Mouse (Mus musculus) embryonic facial prominence, embryonic 13.5 days (tissue): Measurements from ENCODE around the gene Rnf224. TPM values are rescaled to one million over a fixed set of nuclear protein-coding genes. Genes with fewer than 3 reads are reported as not detected.

Experiments
- ATAC-seq: fragments of 200-750 bp; cut with Nextera tagmentation; 2 replicates; pipeline ENCODE4 v1.8.0; 2017; ENCODE audit warnings: low read depth; ENCODE audit not compliant: insufficient number of reproducible peaks, insufficient read depth, low FRiP score, low TSS enrichment
- H3K27ac ChIP-seq: fragments of 300-500 bp; sonication (generic); 2 replicates; pipeline ENCODE4 v1.5.1; 2015; ENCODE audit warnings: moderate library complexity, mild to moderate bottlenecking, inconsistent platforms
- H3K27me3 ChIP-seq: fragments of 300-500 bp; sonication (generic); 2 replicates; pipeline ENCODE4 v1.6.1; 2015; ENCODE audit warnings: mild to moderate bottlenecking, inconsistent platforms
- H3K36me3 ChIP-seq: fragments of 300-500 bp; sonication (generic); 2 replicates; pipeline ENCODE4 v1.6.1; 2015; ENCODE audit warnings: mild to moderate bottlenecking, inconsistent platforms
- H3K4me1 ChIP-seq: fragments of 300-500 bp; sonication (generic); 2 replicates; pipeline ENCODE4 v1.6.1; 2015; ENCODE audit warnings: inconsistent platforms
- H3K4me2 ChIP-seq: fragments of 300-500 bp; sonication (generic); 2 replicates; pipeline ENCODE4 v1.6.1; 2015; ENCODE audit warnings: moderate library complexity, mild to moderate bottlenecking, inconsistent platforms
- H3K4me3 ChIP-seq: fragments of 300-500 bp; sonication (generic); 2 replicates; pipeline ENCODE4 v1.5.1; 2015; ENCODE audit warnings: mild to moderate bottlenecking, inconsistent platforms
- H3K9ac ChIP-seq: fragments of 300-500 bp; sonication (generic); 2 replicates; pipeline ENCODE4 v1.6.1; 2015; ENCODE audit warnings: mild to moderate bottlenecking, inconsistent platforms
- H3K9me3 ChIP-seq: fragments of 300-500 bp; sonication (generic); 2 replicates; pipeline ENCODE4 v1.6.1; 2016; ENCODE audit warnings: inconsistent platforms
- WGBS: fragments of 180-500 bp; shearing (Covaris S2); methylation state at CpG from one replicate; pipeline ENCODE4 v1.1.7; 2015; ENCODE audit warnings: mixed read lengths; 5-methylcytosine and 5-hydroxymethylcytosine counted together
- polyA plus RNA-seq: library from polyadenylated mRNA; unstranded; fragments of >200 nt; fragmentation: Nextera tagmentation; extraction: Ambion mirVana; gene quantifications from 2 replicates; pipeline ENCODE4 v1.2.1, GENCODE M21; 2015

Gene Rnf224
- polyA plus RNA-seq: not detected in 2 replicates

DNA sequence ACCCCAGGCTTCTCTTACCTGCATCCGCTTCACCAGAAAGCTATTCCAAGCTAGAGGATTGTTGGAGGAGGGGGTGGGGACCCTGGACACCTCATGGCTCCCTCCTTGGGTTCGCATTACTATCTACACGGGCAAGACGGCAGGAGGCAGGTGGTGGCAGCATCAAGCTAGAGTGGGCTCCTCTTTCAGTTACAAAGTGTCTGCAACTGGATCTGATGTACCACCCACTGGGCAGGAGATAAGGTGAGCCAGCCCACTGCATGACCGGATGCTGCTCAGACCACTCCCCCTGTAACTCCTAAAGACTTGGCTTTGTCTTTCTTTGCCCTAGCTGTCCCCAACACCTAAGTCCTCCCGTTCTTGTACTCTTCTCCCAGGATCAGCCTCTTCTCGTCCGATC is at the start of gene Rnf224:
Rnf224 (minus strand) TSS at position 174 of the 400 bp plus-strand sequence.
- Histone ChIP-seq H3K27me3 (peaks cover 35% of the 10 kb centered on the region), H3K36me3 (no peaks in the 10 kb centered on the region), H3K4me1 (peaks cover 18% of the 10 kb centered on the region), H3K9ac (no peak within 1 kb of the TSS), H3K27ac (no peak within 1 kb of the TSS), H3K9me3 (no peaks in the 10 kb centered on the region), H3K4me3 (no peak within 1 kb of the TSS), H3K4me2 (no peak within 1 kb of the TSS)
- ATAC-seq: no peak
- 31% methylated on average over 8 of the region's 8 CpGs for WGBS

DNA sequence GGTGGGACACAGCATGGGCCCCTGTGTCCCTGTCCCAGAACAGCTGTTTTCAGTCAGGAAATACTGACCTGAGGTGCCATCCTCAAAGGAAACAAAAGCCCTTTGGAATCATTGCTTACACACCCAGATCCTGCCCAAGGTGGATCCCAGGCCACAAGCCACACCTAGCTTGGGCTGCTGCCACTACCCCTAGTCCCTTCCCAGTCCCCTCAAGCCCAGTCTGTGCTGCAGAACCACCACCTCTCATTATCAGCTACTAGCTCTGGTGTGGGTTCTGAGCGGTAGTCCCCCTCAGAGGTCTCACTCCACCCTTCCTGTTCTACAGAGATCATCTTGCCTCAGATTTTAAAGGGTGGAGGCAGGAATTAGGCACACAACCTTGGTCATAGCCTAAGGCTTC is 49.7 kb upstream of the Rnf224 start:
- 67% methylated on average over 1 of the region's 1 CpGs for whole genome bisulfite sequencing
- Histone ChIP-seq H3K4me2 (no peak overlapping the region), H3K9me3 (no peaks in the 10 kb centered on the region), H3K36me3 (peaks cover 49% of the 10 kb centered on the region), H3K27ac (peak overlapping the region; percentile 76), H3K4me3 (no peak overlapping the region), H3K27me3 (peaks cover 42% of the 10 kb centered on the region), H3K9ac (0 out of 2 replicates have a peak overlapping the region, but pooled peaks have one; percentile 6), H3K4me1 (peaks cover 29% of the 10 kb centered on the region)
- no peak for ATAC-seq

DNA sequence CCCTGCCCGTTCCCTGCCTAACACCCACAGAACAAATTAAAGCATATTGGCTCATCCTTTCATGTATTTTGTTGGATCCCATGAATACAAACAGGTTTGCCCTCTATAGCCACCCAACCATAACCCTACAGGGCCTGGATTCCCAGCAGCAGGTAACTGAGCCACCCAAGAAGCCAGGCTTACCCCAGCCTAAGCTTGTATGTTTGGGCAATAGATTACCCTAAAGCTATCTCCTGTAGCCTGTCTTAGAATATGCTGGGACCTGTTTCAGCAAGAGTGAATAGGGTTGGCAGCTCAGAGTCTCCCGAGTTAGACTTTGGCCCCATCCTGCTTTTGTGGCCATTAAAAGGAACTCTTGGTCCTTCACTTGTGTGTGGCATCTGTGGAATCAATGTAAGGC is 49.0 kb upstream of the Rnf224 start:
- peaks cover 34% of the 10 kb centered on the region for H3K27me3 ChIP-seq

DNA sequence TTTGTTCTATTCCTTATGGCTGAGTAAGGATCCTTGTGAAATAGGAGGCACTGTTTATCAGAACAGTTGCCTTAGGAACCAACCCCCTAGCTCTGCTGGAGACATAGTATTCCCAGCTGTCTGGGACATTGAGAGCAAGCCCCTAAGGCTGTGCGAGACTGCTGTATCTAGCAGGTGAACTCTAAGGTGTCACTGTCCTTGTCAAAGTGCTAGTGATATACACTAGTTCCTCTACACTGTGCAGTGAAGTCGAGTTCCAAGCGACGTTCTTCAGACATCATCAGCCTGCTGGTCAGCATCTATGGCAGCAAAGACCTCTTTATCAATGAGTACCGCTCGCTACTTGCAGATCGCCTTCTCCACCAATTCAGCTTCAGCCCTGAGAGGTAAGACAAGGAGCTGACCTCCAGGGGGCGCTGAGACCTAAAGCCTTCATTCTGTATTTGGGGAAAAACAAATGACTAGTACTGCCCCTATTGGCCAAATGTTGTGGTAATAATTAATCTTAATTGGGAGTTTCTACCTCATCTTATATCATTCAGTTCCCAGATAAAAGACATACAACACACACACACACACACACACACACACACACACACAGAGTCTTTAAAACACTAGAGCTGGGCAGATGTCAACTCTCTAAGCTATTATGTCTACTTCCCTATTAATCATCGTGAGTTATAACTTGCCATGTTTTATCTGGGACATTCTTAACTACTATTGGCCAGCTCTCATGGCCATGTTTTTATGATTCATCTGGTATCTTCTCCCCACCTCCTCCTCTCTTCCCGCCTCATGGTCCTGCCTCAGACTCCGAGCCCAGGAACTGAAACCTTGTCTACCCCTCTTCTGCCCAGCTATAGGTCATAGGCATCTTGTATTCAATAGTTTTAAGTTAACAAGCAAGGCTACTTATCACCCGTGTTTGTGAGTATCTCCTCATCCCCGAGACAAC is 42.6 kb upstream of the Rnf224 start:
- WGBS: 61% methylated on average over 13 of the region's 13 CpGs
- no peak overlapping the region for H3K9ac ChIP-seq
- H3K36me3 ChIP-seq: peaks cover 97% of the 10 kb centered on the region
- H3K27me3 ChIP-seq: no peaks in the 10 kb centered on the region
- ATAC-seq: no peak
- no peak overlapping the region for H3K4me2 ChIP-seq
- no peak overlapping the region for H3K4me3 ChIP-seq
- H3K9me3 ChIP-seq: no peaks in the 10 kb centered on the region
- no peak overlapping the region for H3K27ac ChIP-seq
- no peaks in the 10 kb centered on the region for H3K4me1 ChIP-seq

More for the DNA sequence above, 49.0 kb upstream of the Rnf224 start:
- no peak overlapping the region for H3K9ac ChIP-seq
- no peak for ATAC-seq
- H3K9me3 ChIP-seq: no peaks in the 10 kb centered on the region
- no peak overlapping the region for H3K4me3 ChIP-seq
- H3K27ac ChIP-seq: peak overlapping the region; percentile 76; the same call in 1 of the 2 replicates
- peaks cover 22% of the 10 kb centered on the region for H3K4me1 ChIP-seq
- H3K36me3 ChIP-seq: peaks cover 57% of the 10 kb centered on the region
- no peak overlapping the region for H3K4me2 ChIP-seq
- WGBS: 81% methylated on average over 2 of the region's 2 CpGs

DNA sequence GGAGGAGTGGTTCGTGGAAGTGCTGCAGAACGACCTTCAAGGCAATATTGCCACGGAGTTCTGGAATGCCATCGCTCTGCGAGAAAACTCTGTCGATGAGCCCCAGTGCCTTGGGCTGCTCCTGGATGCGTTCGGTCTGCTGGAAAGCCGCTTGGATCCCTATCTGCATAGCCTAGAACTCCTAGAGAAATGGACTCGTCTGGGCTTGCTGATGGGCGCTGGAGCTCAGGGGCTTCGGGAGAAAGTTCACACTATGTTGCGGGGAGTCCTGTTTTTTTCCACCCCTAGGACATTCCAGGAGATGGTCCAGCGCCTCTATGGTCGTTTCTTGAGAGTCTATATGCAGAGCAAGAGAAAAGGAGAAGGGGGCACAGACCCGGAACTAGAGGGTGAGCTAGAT is 36.4 kb upstream of the Rnf224 start:
- WGBS: 36% methylated on average over 16 of the region's 16 CpGs
- Histone ChIP-seq H3K36me3 (peaks cover 73% of the 10 kb centered on the region), H3K27me3 (no peaks in the 10 kb centered on the region), H3K9me3 (no peaks in the 10 kb centered on the region), H3K4me2 (peak overlapping the region; percentile 97), H3K4me1 (peaks cover 22% of the 10 kb centered on the region), H3K4me3 (peak overlapping the region; percentile 95), H3K27ac (0 out of 2 replicates have a peak overlapping the region, but pooled peaks have one; percentile 80), H3K9ac (peak overlapping the region; percentile 95)
- no peak for ATAC-seq

DNA sequence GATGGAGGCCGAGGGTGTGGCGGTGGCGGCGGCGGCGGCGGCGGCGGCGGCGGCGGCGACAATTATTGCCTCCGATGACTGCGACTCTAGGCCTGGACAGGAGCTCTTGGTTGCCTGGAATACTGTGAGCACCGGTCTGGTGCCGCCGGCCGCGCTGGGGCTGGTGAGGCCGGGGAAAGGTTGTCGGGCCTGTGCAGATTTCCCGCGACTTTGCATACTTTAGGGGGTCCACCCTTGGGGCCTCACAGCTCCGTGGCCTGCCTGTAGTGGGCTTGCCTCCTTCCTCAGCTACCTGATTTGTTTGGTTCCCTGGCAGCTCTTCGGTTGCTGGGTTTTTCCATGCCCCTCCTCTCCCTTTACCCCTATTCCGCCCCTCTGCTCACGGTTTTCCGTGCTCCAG is 35.9 kb upstream of the Rnf224 start:
- Histone ChIP-seq H3K27me3 (no peaks in the 10 kb centered on the region), H3K9ac (peak overlapping the region; percentile 95), H3K4me3 (peak overlapping the region; percentile 95), H3K27ac (peak overlapping the region; percentile 80; the same call in 1 of the 2 replicates), H3K36me3 (peaks cover 73% of the 10 kb centered on the region), H3K4me2 (peak overlapping the region; percentile 97), H3K9me3 (no peaks in the 10 kb centered on the region), H3K4me1 (peaks cover 22% of the 10 kb centered on the region)
- 0 out of 2 replicates have a peak, but pooled peaks have one; percentile 20 for ATAC-seq
- under 1% methylated on average over 29 of the region's 29 CpGs for WGBS

DNA sequence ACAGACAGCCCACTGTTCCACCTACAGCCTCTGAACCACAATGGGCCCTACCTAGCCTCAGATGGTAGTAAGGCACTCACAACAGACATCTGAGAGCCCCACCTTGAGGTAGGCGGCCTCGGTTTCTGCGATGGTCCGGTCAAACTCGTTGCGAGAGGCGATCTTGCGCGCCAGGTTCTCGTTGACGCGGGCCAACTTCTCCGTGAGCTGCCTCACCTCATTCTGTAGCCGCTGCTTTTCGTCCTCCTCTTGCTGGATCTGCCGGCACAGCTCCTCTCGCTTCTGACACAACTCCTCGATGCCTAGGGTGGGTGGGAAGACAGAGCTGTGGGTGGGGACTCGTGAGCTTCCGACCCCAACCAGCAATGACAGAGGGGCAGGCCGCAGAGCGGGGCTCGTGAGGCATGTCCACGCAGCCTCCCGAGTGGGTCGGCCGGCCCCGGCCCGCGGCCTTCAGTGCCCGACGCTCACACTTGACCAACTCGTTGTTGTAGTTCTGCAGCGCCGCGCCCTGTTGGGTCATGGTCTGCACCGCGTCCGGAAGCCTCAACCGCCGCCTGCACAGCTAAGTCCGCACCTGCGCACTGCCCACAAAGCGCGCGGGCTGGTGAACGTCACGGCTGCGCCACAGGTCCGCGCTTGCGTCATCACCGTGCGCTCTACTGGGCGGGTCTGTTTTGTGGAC is 35.4 kb upstream of the Rnf224 start, which contains the start of the genes Ssna1 and Anapc2:
Ssna1 (minus strand) TSS at position 612 of the 685 bp plus-strand sequence.
Anapc2 (plus strand) TSS at position 652 of the 685 bp plus-strand sequence.
- ATAC-seq: peak; percentile 92
- H3K4me3 ChIP-seq: peak within 1 kb of the TSS; percentile 95
- peak within 1 kb of the TSS; percentile 97 for H3K4me2 ChIP-seq
- peak within 1 kb of the TSS; percentile 80 for H3K27ac ChIP-seq
- WGBS: under 1% methylated on average over 53 of the region's 55 CpGs
- peak within 1 kb of the TSS; percentile 95 for H3K9ac ChIP-seq
- peaks cover 72% of the 10 kb centered on the region for H3K36me3 ChIP-seq
- H3K4me1 ChIP-seq: peaks cover 23% of the 10 kb centered on the region
- no peaks in the 10 kb centered on the region for H3K27me3 ChIP-seq
- no peaks in the 10 kb centered on the region for H3K9me3 ChIP-seq

DNA sequence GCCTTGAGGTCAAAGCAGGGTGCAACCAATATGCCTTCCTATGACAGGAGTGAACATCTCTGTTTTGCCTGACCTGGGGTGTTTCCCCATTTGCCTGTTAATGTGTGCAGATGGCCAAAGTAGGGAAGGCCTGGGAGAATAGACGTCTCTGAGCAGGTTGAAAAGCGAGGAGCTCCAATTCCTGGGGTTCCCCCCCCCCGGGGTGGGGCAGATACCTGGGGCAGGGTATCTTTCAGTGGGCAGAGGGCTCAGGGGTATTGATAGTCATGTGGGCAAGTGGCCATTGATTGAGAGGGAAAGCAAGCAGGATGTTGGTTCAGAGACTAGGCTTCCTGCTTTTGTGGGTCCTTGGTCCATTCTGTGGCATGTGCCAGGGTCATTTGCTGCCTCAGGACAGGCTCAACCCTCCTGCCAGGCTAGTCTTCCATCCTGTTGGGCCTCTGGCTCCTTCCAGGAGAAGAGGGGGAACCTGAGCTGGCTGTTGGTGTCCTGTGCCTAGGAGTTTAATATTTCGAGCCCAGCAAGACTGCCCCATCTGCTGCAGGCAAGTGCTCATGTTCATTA is 31.2 kb upstream of the Rnf224 start:
- Histone ChIP-seq H3K4me2 (no peak overlapping the region), H3K27me3 (peaks cover 20% of the 10 kb centered on the region), H3K9ac (no peak overlapping the region), H3K36me3 (peaks cover 34% of the 10 kb centered on the region), H3K9me3 (no peaks in the 10 kb centered on the region), H3K4me3 (no peak overlapping the region), H3K27ac (no peak overlapping the region), H3K4me1 (peaks cover 51% of the 10 kb centered on the region)
- ATAC-seq: no peak
- 73% methylated on average over 4 of the region's 4 CpGs for WGBS

DNA sequence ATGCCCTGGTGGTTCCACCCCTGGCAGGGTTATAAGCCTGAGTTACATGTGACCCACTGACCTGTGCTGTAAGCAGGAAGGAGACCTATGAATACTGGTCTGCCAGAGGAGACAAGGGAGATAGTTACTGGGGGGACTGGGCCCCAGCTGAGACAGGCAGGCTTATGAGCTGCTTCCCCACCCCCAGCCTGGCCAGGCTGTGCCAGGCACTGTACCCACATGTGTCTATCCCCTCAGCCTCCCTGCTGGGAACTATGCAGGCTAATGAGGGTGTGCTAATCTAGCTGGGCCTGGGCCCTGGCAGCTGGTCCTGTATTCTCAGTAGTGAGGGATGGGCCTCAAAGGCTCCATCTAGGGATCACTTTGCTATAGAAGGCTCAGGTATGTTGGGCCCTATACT is 30.7 kb upstream of the Rnf224 start:
- Histone ChIP-seq H3K9ac (0 out of 2 replicates have a peak overlapping the region, but pooled peaks have one; percentile 46), H3K4me3 (no peak overlapping the region), H3K4me1 (peaks cover 51% of the 10 kb centered on the region), H3K27me3 (peaks cover 21% of the 10 kb centered on the region), H3K9me3 (no peaks in the 10 kb centered on the region), H3K4me2 (no peak overlapping the region), H3K36me3 (peaks cover 34% of the 10 kb centered on the region), H3K27ac (no peak overlapping the region)
- ATAC-seq: no peak

DNA sequence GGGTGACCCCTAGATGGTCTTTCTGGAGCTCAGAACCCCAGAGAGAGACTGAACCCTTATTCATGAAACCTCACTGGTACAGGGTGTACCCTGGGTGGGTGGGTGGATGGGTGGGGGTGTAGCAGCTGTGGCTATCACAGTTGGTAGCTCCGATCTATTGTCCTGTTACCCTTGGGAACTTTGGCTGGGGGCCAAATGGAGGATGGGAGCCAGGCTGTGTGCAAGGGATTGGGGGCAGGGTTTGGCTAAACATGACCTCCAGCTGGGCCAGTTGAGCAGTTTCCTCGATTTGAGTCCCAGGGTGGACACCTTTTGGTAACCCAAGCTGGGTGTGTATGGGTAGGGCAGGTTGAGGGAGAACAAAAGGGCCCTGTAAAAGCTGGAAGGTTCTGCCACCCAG is 30.1 kb upstream of the Rnf224 start:
- H3K4me2 ChIP-seq: no peak overlapping the region
- peaks cover 51% of the 10 kb centered on the region for H3K4me1 ChIP-seq
- H3K27ac ChIP-seq: no peak overlapping the region
- H3K27me3 ChIP-seq: peaks cover 21% of the 10 kb centered on the region
- 54% methylated on average over 2 of the region's 2 CpGs for WGBS
- no peak overlapping the region for H3K4me3 ChIP-seq
- ATAC-seq: no peak
- H3K9me3 ChIP-seq: no peaks in the 10 kb centered on the region
- peak overlapping the region; percentile 77; the same call in 1 of the 2 replicates for H3K9ac ChIP-seq
- peaks cover 34% of the 10 kb centered on the region for H3K36me3 ChIP-seq
